Mouse (Mus musculus) frontal cortex, adult (tissue): ENCODE data around the gene Bicral.
A peak's percentile ranks its signal among the peaks of the same experiment; 100 is the strongest.
"Not testable (repeated sequence)": the region's sequence is repeated elsewhere in the genome, so short reads cannot be mapped to it uniquely, and the experiment has no call there.

ENCODE experiments used
- ATAC-seq: cut with Nextera tagmentation; 2 replicates; pipeline ENCODE4 v1.9.2; 2017; ENCODE audit warnings: mild to moderate bottlenecking, moderate library complexity, mixed read lengths; ENCODE audit not compliant: low TSS enrichment

Bicral gene

GRCm38 (mm10) chr17:46799680-46800079 is 58.6 kb downstream of the Bicral start:
- no peak for ATAC-seq

- no peak for ATAC-seq
Measured at GRCm38 (mm10) chr17:46797386-46797785, 60.9 kb downstream of the Bicral start.

- no peak for ATAC-seq
Measured at GRCm38 (mm10) chr17:46796743-46797142, 61.5 kb downstream of the Bicral start.

GRCm38 (mm10) chr17:46792963-46793362 is 65.3 kb downstream of the Bicral start:
- no peak for ATAC-seq

GRCm38 (mm10) chr17:46787974-46788373 is 70.3 kb downstream of the Bicral start:
- not testable (repeated sequence) for ATAC-seq

- no peak for ATAC-seq
Measured at GRCm38 (mm10) chr17:46786952-46787351, 71.3 kb downstream of the Bicral start.

GRCm38 (mm10) chr17:46783222-46783565 is 75.1 kb downstream of the Bicral start:
- ATAC-seq = no peak

GRCm38 (mm10) chr17:46782341-46783221 is 75.7 kb downstream of the Bicral start, which contains the start of gene Rpl7l1:
Rpl7l1 (minus strand) TSS chr17:46782672.
- ATAC-seq = peak; percentile 97

GRCm38 (mm10) chr17:46781876-46782275 is 76.4 kb downstream of the Bicral start:
- no peak for ATAC-seq

- no peak for ATAC-seq
Measured at GRCm38 (mm10) chr17:46776087-46776486, 82.2 kb downstream of the Bicral start.

GRCm38 (mm10) chr17:46775070-46775469 is 83.2 kb downstream of the Bicral start:
- ATAC-seq = no peak

GRCm38 (mm10) chr17:46774131-46774472 is 84.2 kb downstream of the Bicral start:
- ATAC-seq = no peak

GRCm38 (mm10) chr17:46773278-46774130 is 84.8 kb downstream of the Bicral start:
- peak; percentile 22; the same call in 1 of the 2 replicates for ATAC-seq

GRCm38 (mm10) chr17:46772404-46773277 is 85.6 kb downstream of the Bicral start, which contains the start of gene 2310039H08Rik:
2310039H08Rik (plus strand) TSS chr17:46772635.
- ATAC-seq = peak; percentile 87

GRCm38 (mm10) chr17:46772038-46772403 is 86.3 kb downstream of the Bicral start:
- peak; percentile 14; the same call in 1 of the 2 replicates for ATAC-seq

- no peak for ATAC-seq
Measured at GRCm38 (mm10) chr17:46771616-46772015, 86.7 kb downstream of the Bicral start.

GRCm38 (mm10) chr17:46771025-46771424 is 87.3 kb downstream of the Bicral start:
- ATAC-seq = no peak

- ATAC-seq = no peak
Measured at GRCm38 (mm10) chr17:46770546-46770945, 87.7 kb downstream of the Bicral start.

- no peak for ATAC-seq
Measured at GRCm38 (mm10) chr17:46767868-46768267, 90.4 kb downstream of the Bicral start.

- peak; percentile 95 for ATAC-seq
Measured at GRCm38 (mm10) chr17:46764916-46765315, 93.4 kb downstream of the Bicral start.

- ATAC-seq = no peak
Measured at GRCm38 (mm10) chr17:46763544-46763943, 94.7 kb downstream of the Bicral start, which contains the start of gene Ptcra. Ptcra (minus strand) TSS chr17:46763712.
